Comparison of ENCODE assay signal across 8 mouse cellular contexts in genomic region chr11:69045531-69046394, GRCm38 (mm10). TPM values are rescaled to one million over a fixed set of nuclear protein-coding genes. Genes with fewer than 3 reads are reported as not detected.
A peak's percentile ranks its signal among the peaks of the same experiment; 100 is the strongest.
DNase-seq lines count a peak whose midpoint lies in the region; ATAC-seq and TF ChIP-seq lines count a peak whose summit lies in the region.

TSS of gene Aurkb (plus strand) at chr11:69045647.

- H3K4me3 ChIP-seq in liver, adult 2 months (ENCODE audit: insufficient read depth, low read depth, low read length) = peak within 1 kb of the TSS; percentile 72

- H3K36me3 ChIP-seq in liver, adult 2 months (ENCODE audit: control insufficient read depth, insufficient read depth, low read length) = no peaks in the 10 kb centered on the region

- peaks cover 2% of the 10 kb centered on the region for H3K4me1 ChIP-seq in liver, adult 2 months (ENCODE audit: control insufficient read depth, insufficient read depth, low read length)

- ATAC-seq in monocyte, adult 5-6 weeks (replicated peaks; ENCODE audit: insufficient number of reproducible peaks, low FRiP score, low TSS enrichment, poor library complexity, severe bottlenecking) = peak; percentile 73

- H3K27ac ChIP-seq in liver, adult 2 months (replicated peaks; ENCODE audit: insufficient read depth, low read depth, low read length) = no peak within 1 kb of the TSS

- no peaks in the 10 kb centered on the region for H3K27me3 ChIP-seq in liver, adult 2 months (ENCODE audit: control insufficient read depth, insufficient read depth, low read length)

- TF ChIP-seq CTCF in liver, adult 2 months (IDR thresholded peaks at IDR 0.05; ENCODE audit: low read depth, low read length) = no peak

- peak; percentile 94 for DNase-seq in A20 (ENCODE audit: low read depth, low spot score)
- DNase-seq in adrenal gland, postnatal 10 days = peak; percentile 89
- DNase-seq in embryo, embryonic 9.5 days (ENCODE audit: extremely low spot score) = peak; percentile 90
- peak; percentile 98 for DNase-seq in heart, adult 11 months
- peak; percentile 60 for DNase-seq in kidney, adult 11 months
- peak; percentile 75 for DNase-seq in liver, adult 2 months (ENCODE audit: extremely low read depth, low read depth, low spot score)
- peak; percentile 86 to 92 for DNase-seq in spleen, postnatal 4 days (ENCODE audit: low spot score in 2 of 2)

- WGBS in liver, adult 2 months = under 1% methylated on average over 54 of the region's 54 CpGs

- H3K9ac ChIP-seq in liver, adult 2 months (ENCODE audit: low read depth, low read length) = peak within 1 kb of the TSS; percentile 50

- no peaks in the 10 kb centered on the region for H3K79me2 ChIP-seq in liver, adult 2 months (ENCODE audit: control insufficient read depth, insufficient read depth, low read length)

- no peak for TF ChIP-seq POLR2A in liver, adult 2 months (IDR thresholded peaks at IDR 0.05; ENCODE audit: extremely low read depth, insufficient read depth, low read length)

RNA-seq across cellular contexts. Expression of gene Aurkb, which starts in this region (rescaled TPM):
- 10 to 100 TPM; 16.2 to 22.5 TPM for total RNA-seq in adrenal gland, postnatal 10 days (2021)
- total RNA-seq in liver, adult 2 months (2014; rRNA removed) = 0.37 and 1.2 TPM in 2 replicates
- 0.34 and 0.66 TPM in 2 replicates for polyA plus RNA-seq in liver, adult 2 months (2012; rRNA removed)
- total RNA-seq in monocyte, adult 5-6 weeks (2017) = 1.1 to 8.3 TPM (median 4.8 TPM) in 3 replicates
